Mouse (Mus musculus) spleen, adult 12 weeks (tissue): ENCODE data around the gene Tlx1.

Experiments used
- DNase-seq: peaks from one replicate; pipeline ENCODE4 v3.0.0; 2022; ENCODE audit warnings: low spot score

The Tlx1 gene

DNA sequence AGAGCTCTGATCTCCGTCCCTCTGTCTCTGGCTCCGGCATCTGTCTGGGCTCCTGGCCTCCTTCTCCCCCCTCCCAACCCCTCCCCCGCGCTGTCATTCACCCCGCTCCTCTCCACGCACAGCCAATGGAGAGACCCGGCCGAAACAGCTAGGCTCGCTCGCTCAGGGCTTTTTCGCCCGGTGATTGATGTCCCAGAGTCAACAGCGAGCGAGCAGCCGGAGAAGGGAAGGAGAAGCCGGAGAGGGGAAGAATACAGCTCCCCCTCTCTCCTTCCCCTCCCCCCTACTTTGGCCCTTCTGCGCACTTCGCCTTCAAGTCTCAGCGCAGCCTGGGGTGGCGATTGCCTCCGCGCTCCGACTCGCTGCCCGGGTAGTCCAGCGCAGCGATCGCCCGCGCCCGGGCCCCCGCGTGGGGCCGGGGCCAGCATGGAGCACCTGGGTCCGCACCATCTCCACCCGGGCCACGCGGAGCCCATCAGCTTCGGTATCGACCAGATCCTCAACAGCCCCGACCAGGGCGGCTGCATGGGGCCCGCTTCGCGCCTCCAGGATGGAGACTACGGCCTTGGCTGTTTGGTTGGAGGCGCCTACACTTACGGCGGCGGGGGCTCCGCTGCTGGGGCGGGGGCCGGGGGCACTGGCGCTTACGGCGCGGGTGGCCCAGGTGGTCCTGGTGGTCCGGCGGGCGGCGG lies at the start of gene Tlx1:
Gene Tlx1, plus strand, starts transcription at position 191 of the 692 bp plus-strand sequence.
- no peak for DNase-seq

DNA sequence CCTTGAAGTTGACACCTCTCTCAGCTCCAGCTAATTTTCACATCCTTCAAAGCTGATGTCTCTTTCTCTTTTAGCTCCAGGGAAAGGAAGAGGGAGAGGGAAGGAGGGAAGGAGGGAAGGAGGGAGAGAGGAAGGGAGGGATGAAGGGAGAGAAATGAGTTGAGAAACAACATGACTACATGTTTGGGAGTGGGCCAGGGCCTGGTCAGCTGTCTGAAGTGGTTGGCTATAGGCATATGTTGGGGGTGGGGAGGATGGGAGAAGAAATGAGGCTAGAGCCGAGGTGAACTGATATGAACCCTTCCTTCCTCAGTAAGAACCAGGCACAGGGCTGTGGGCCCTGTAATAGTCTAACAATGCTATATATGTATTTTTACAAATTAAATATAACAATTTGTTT lies 44.9 kb upstream of the Tlx1 start:
- DNase-seq, result no peak

DNA sequence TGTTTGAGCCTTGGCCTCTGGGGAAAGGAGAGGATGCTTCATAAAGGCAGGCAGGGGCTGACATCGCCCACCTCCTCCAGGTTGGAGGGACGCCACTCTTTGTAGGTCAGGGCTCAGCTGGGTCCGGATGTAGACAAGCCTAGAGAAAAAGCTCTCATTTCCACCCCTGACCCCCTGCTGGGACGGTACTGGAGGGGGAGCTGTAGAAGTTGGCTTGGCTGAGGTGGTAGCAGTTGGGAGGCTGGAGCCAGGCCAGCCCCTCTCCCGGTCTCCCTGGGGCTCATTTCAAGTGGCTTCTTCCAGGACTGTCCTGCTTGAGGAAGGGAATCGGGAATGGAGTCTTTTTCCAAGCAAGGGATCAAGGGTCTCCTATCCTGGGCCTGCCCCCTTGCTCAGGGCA lies 43.8 kb upstream of the Tlx1 start:
- no peak for DNase-seq

DNA sequence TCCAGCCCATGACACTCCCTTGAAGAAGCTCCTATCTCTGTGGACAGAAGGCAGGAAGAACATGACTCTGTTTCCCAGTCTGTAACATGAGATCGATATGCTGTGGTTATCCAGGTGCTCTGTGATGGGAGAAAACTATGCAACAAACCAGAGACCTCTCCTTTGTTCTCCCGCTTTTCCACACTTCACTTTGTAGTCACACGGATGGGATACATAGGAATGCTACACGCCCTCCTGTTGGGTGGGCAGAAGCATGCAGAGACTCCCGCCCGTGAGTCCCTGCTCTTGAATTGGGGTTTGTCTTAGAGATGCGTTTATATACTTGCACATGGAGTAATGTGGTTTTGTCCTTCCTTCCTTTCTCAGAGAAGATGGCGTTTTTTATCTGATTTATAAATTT lies 39.8 kb upstream of the Tlx1 start:
- no peak for DNase-seq

DNA sequence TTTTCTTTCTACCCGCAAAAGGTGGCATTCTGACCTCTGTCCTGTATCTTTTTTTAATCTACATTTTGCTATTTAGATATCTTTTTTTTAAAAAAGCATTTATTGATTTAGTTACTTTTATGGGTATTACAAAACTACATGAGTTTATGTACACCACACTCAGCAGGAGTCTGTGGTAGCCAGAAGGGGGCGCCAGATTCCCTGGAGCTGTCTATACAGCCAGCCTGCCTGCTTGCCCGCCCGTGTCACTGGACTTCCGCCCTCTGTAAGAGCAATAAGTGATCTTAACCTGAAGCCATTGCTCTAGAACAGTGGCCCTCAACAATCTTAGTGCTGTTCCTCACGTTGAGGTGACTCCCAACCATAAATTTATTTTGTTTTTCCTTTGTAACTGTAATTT lies 38.0 kb upstream of the Tlx1 start:
- DNase-seq, result no peak

DNA sequence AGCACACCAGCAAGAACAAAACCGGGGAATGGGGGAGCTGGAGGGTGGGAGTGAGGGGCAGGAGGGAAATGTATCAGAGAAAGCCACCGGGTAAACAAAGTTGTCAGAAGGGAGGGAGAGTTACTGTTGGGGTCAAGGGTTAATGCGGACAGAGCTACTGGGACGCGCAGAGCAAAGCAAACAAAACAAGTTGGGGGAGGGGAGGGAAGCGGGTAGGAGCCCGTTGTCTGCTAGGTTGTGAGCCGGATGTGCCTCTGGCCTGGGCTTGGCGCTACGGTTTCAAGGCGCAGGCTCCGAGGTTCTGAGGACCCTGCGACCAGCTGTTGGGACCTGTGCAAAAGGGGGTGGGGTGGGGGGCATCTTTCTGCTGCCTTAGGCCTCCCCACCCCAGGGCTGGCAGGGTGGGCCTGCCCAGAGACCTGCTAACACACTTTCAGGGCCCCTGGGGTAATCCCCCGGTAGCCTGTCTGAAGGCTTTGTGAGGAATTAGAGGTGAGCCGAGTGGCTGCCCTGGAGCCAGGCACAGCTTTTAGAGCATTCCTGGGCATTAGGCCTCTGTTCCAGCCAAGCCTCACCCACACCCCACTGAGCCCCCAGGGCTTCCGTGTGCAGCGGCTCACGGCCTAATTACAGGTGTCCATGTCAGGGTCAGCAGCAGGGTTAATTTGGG lies 36.6 kb upstream of the Tlx1 start:
- no peak for DNase-seq

DNA sequence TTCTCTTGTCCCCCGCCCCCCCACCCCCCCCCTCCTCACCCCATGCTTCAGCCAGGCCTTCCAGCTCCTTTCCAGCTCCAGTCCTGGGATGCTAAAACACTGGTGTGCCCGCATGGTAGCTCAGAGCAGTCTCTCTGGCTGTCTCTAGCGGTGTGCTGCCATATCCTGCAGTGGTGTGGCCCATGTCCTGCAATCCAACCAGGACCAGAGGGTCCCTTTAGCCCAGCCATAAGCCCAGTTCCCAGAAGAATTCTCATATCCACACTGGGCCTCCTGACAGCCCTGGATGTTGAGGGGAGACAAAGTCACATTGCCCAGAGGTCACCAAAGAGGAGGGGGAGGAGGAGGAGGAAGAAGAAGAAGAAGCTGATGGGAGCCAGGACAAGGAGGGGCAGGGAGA lies 35.7 kb upstream of the Tlx1 start:
- DNase-seq, result no peak

DNA sequence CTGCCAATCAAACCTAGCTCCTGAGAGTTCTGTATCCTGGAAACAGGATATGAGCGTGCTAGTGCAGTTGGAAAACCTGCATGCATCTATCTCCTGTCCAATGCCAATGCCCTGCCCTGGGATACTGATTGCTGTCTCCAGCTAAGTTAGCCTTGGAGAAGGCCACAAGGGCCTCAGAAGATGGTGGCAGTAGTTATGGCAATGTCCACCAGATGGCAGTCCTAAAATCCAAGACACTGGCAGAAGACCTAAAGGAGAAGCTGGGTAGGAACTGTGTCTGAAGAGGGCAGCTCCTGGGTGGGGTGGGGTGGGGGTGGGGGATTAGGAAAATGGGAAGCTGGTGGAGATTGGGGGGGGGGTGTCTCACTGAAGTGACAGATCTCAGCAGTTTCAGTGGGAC lies 33.7 kb upstream of the Tlx1 start:
- no peak for DNase-seq

DNA sequence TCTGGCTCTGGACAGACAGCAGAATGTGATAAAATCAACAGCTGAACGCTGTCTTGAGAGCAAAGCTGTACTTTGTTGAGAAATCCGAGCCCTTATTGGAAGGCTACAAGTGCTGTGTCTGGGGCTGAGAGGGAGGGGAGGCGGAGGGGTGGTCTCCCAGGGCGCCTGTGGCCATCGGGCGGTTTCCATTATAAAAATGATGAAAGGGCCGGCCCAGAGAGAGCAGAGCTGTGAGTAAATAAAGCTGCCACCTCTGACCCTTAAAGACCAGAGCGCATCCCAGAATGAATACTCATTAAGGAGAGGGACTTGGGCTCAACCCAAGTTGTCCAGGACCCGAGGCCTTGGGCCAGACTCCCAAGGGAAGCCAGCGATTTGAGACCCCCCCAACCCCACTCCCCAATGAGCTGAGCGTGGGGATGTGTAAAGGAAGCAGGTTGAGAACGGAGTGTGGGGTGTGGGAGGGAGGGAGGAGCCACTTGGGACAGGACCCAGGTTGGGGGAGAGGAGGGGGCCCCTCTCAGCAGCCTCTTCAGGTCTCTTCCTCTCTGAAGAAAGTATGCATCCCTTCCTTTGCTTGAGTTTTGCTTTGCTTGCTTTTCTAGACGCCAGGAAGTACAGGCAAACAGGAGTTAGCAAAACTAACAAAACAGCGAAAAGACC lies 18.4 kb upstream of the Tlx1 start:
- DNase-seq, result no peak

DNA sequence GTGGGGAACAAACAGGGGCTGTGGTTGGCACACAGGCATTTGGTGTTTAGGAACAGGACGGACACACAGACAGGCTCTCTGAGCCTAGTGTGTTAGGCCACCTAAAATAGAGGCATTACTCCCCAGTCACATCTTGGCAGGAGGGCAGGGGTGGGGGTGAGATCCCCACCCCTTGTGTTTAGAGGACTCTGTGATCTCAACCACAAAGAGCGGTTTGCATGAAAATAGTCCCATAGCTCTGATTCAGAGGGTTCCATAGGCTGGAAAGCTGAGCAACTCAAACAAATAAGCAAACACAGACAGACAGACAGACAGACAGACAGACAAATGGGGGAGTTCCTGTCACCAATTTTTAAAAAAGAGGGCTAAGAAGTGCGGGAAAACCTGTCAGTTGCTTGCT lies 7.9 kb upstream of the Tlx1 start:
- no peak for DNase-seq

DNA sequence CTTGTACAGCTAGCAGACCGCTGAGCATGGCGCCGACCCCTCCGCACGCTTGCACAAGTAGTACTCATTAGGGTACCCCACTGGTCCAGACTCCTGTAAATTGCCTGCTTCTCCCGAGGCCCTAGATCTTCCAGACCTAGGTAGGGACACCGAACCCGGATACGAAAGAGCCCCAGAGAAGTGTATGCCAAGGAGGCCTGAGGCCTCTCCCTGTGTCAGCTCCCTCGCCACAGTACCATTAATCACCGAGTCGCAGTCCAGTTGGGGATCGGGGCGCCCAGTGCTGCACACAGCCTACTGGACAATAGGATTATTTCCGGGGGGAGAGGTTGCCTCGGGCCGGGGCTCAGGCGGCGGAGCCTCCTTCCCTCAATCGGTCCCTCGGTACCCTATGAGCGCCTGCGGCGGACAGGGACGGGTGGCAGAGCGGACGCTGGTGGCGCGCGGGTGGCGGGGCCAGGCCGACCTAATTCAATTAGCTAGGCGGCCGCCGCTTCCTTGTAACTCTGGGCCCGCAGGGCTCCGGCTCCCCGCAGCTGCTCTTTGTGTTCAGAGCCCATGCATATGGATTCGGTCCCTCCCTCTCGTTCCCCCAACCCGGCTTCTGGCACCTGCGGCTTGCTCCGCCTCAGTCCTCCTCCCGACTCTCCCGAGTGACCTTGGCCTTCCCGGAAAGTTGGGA lies 7.1 kb upstream of the Tlx1 start:
- no peak for DNase-seq

DNA sequence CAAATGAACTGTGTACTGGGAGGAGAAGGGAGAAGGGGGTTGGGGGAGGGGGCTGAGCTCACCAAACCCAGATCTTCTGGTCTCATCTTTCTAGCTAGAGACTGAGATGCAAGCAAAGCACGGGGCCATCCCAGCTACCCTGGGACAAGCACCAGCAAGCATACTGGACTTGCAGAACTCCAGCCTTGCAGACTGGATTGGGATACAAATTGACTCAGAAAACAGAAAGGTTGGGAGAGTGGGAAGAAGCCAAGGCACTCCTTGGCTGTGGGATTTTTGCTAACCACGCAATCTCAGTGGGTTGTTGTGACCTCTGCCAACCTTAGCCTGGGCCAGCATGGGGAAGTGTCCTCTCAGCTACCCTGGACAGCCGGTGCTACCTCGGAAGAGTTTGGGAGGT lies 3.4 kb upstream of the Tlx1 start:
- DNase-seq, result no peak

DNA sequence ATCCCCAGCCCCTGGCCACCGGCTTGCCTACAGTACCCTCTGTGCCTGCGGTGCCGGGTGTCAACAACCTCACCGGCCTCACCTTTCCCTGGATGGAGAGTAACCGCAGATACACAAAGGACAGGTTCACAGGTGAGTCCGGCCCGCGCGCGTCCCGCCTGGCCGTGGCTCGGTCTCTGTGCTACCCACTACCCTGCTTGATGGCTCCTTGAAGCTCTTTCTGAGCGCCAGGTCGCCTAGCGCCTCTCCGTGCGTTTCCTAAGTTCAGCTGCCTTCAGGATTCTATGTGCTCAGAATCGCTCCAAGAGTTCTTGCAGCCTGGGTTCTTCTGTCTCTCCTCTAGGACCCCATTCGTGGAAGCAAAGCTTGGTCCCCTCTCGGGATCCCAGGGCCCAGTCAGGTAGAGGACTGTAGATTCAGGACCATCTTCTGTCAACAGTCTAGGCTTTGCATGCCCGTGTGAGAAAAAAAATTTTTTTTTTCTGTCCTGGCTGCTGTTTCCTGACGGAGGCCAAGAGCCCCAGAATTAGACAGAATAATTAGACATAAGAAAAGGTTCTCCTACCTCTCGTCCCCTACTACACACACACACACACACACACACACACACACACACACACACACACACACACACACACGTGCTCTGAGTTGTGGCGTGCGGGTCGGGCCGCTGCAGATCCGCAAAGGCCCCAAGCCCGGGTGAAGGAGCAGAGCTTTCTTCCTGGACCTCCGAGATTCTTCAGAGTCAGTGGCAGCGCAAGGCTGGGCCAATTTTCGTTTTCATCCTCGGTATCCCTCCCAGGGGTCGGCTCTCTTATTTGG lies 1.1 kb downstream of the Tlx1 start:
- no peak for DNase-seq

DNA sequence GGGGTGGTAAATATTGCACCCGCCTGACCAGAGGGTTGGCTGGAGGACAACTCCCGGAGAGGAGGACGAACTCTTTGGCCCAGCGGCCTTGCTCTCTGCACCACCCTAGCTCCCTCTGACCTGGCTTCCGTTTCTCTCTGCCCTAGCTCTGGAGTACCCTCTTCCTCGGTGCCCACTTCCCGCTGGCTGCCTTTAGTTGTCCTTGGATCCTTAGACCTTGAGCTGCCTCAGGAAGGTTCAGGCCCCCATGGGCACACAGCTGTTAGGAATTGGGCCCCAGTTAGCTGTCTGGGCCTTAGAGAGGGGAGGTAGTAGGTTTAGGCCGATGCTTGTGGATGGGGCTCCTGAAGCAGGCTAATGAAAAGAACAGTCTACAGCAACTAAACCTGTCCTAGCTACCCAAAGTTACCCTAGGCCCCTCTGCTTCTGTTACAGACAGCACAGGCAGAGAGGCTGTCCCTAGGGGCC lies 1.7 kb downstream of the Tlx1 start:
- no peak for DNase-seq

DNA sequence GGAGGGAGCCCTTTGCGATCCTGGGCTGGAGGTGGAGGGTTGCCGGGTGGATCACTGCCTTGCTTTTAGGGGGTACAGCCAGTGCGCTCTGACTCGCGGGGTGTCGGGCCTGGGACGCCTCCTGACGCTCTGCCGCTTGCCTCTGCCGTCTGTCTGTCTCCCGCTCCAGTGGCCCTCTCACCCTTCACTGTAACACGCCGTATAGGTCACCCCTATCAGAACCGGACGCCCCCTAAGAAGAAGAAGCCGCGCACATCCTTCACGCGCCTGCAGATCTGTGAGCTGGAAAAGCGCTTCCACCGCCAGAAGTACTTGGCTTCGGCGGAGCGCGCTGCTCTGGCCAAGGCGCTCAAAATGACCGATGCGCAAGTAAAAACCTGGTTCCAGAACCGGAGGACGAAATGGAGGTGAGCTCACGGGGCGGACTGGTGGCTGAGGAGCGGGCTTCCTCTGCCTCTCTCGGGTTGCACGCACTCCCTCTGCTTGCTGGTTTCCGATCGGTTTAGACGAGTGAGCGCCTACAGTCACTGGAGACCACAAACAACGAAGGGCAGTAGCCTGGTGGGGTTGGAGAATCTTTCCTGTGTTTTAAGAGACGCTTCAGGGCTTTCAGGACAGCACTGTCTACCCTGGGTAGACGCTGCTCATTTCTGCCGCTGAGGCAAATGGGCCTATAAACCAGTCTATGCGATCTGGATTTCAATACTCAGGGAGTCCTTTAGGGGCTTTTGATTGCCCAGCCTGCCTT lies 3.0 kb downstream of the Tlx1 start:
- DNase-seq, result no peak

DNA sequence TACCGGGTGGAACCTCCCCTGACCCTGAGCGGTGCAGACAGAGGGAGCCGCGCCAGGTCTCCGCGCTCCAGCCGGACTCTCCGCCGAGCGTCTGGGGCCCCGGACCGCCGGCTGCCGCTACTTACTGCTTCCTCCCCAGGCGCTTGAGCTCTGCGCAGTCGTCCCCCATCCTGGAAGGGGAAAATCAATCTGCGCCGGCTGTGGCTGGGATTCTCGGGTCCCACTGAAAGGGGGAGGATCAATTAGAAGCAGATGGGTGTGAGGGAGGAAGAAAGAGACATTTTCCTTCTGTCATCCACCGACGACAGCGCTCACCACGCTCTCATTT lies 3.5 kb downstream of the Tlx1 start:
- DNase-seq, result no peak

DNA sequence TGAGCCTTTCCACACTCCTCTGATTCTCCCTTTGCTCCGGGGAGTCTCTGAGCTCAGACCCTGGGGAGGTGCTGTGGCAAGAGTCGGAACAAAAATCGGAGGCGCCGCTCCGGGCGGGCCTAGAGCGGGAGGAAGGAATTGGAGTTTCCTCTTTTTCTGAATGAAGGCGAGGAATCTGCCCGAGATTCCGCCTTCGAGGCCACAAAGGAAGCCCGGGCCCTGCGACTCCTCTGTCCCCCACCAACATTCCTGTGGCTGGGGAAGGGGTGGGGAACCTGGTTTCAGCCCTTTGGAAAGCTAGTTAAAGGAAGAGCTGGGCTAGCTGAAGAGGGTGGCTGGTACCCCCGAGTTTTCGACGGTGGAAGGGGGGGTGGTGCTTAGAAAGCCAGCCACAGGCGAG lies 4.0 kb downstream of the Tlx1 start:
- DNase-seq, result no peak

DNA sequence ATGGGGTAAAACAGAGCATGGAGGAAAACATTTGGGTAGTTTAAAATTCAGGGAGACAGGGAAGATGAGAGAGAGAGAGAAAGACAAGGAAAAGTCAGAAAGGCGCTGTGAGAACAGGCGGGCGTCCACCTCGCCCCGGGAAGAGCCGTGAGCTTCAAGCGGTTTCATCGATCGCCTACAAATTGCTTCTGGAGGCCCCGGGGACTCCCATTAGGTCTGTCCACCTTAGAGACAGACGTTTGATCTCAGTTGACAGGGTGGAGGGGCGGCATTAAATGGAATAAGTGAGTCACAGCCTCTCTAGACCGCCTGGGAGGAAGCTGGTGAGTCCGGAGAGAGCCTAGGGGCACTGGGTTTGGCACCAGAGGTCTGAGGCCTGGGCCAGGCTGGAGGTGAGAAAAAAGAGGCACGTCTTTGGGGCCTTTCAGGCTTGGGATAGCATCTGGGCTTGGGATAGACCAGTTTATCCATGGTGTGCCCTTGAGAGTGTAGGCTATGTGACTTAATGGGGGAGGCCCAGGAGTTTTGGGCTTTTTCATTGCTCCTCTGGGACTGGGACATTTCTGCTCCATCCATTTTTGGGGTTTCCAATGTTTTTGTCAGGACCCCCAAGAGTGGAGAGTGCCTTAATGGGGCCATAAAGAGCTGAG lies 4.8 kb downstream of the Tlx1 start:
- DNase-seq, result no peak

DNA sequence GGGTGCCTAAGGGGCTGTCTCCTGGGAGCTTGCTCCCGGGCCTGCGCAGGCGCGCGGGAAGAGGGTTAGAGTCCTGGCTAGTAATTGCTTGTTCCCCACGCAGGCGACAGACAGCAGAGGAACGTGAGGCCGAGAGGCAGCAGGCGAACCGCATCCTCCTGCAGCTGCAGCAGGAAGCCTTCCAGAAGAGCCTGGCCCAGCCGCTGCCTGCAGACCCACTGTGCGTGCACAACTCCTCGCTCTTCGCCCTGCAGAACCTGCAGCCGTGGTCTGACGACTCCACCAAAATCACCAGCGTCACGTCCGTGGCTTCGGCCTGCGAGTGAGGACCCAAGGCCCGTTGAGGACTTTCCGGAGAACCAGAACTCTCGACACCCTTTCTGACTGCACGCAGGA lies 5.3 kb downstream of the Tlx1 start:
- no peak for DNase-seq

DNA sequence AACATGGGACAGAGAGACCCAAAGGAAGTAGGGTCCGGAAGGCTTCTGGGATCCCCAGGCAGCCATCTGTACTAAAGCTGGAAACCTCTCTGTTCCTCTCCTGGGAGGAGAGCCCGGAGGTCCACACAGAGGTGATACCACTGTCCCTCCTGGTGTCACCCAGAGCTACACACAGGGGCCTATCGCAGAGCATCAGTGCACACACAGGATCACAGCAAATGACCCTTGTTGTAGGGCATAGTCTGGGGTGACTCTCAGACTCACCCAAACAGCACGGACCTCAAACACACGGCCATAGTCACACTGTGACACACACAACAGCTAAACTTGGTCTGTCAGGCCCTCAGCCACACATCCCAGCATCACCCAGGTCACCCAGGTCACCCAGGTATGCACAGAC lies 5.9 kb downstream of the Tlx1 start:
- no peak for DNase-seq

DNA sequence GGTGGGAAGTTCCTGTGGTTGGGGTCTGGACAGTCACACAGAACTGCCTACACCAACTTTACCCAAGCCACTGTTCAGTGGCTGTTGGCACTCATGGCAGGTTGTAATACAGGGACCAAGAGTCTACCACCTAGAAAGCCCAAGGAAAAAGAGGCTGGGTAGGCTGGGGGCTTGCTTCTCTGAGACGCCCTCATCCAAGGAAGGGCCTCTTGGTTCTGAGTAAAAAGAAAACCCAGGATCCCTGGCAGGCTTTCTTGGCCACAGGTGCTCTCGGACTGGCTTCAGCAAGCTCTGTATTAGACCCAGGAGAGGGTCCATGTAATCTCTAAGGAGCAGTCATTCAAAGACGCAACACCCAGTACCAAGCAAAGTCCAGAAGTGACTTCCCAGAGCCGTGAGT lies 7.7 kb downstream of the Tlx1 start:
- DNase-seq, result no peak
